Mouse (Mus musculus): ENCODE results near the gene Methig1. TPM values are rescaled to one million over a fixed set of nuclear protein-coding genes. Genes with fewer than 3 reads are reported as not detected.
"Not testable (repeated sequence)": the region's sequence is repeated elsewhere in the genome, so short reads cannot be mapped to it uniquely, and the experiment has no call there.

Gene Methig1
- polyA plus RNA-seq, 1 experiment from 2014 or later: 0.62 TPM

- H3K9me3 ChIP-seq; H3K36me3 ChIP-seq; ATAC-seq (ENCODE audit: low FRiP score): not testable (repeated sequence)
- H3K9ac ChIP-seq: peak within 1 kb of the TSS; percentile 96
- H3K27ac ChIP-seq: peak within 1 kb of the TSS; percentile 55
- 34% methylated on average over 3 of the region's 3 CpGs for WGBS
- peak within 1 kb of the TSS; percentile 83 for H3K4me2 ChIP-seq
- H3K4me3 ChIP-seq: peak within 1 kb of the TSS; percentile 97
- peaks cover 52% of the 10 kb centered on the region for H3K4me1 ChIP-seq (replicated peaks)
- peaks cover 30% of the 10 kb centered on the region for H3K27me3 ChIP-seq
Measured at GRCm38 (mm10) chr15:100421758-100422197, 68.8 kb downstream of the Methig1 start, which contains the start of gene Gm5475. TSS of gene Gm5475 (plus strand) at chr15:100422147.

- peaks cover 52% of the 10 kb centered on the region for H3K4me1 ChIP-seq (replicated peaks)
- H3K4me2 ChIP-seq: peak overlapping the region; percentile 83
- peak; percentile 75 for ATAC-seq (ENCODE audit: low FRiP score)
- H3K4me3 ChIP-seq: peak overlapping the region; percentile 97
- no peaks in the 10 kb centered on the region for H3K36me3 ChIP-seq
- peak overlapping the region; percentile 96 for H3K9ac ChIP-seq
- peak overlapping the region; percentile 55 for H3K27ac ChIP-seq
- no peaks in the 10 kb centered on the region for H3K9me3 ChIP-seq
- 0% methylated on average over 44 of the region's 44 CpGs for WGBS
- H3K27me3 ChIP-seq: peaks cover 30% of the 10 kb centered on the region
Measured at GRCm38 (mm10) chr15:100422476-100422875, 69.5 kb downstream of the Methig1 start.

GRCm38 (mm10) chr15:100422899-100423860 is 70.2 kb downstream of the Methig1 start:
- H3K4me1 ChIP-seq (replicated peaks): peaks cover 48% of the 10 kb centered on the region
- WGBS: 1% methylated on average over 63 of the region's 65 CpGs
- peak; percentile 98 for ATAC-seq (ENCODE audit: low FRiP score)

GRCm38 (mm10) chr15:100423916-100424315 is 71.0 kb downstream of the Methig1 start:
- no peak for ATAC-seq (ENCODE audit: low FRiP score)
- no peaks in the 10 kb centered on the region for H3K36me3 ChIP-seq

More at GRCm38 (mm10) chr15:100422899-100423860, 70.2 kb downstream of the Methig1 start:
- H3K4me2 ChIP-seq: peak overlapping the region; percentile 83
- no peaks in the 10 kb centered on the region for H3K36me3 ChIP-seq
- H3K27ac ChIP-seq: peak overlapping the region; percentile 55
- H3K9ac ChIP-seq: peak overlapping the region; percentile 96
- no peaks in the 10 kb centered on the region for H3K9me3 ChIP-seq
- peak overlapping the region; percentile 97 for H3K4me3 ChIP-seq
- H3K27me3 ChIP-seq: peaks cover 30% of the 10 kb centered on the region

GRCm38 (mm10) chr15:100424396-100425122 is 71.6 kb downstream of the Methig1 start, which contains the start of gene Slc11a2:
TSS of gene Slc11a2 (minus strand) at chr15:100425072.
- H3K27ac ChIP-seq: no peak within 1 kb of the TSS
- peak within 1 kb of the TSS; percentile 43; the same call in 1 of the 2 replicates for H3K9ac ChIP-seq
- H3K36me3 ChIP-seq: no peaks in the 10 kb centered on the region
- H3K9me3 ChIP-seq: no peaks in the 10 kb centered on the region
- peaks cover 30% of the 10 kb centered on the region for H3K27me3 ChIP-seq
- H3K4me3 ChIP-seq: peak within 1 kb of the TSS; percentile 97
- peaks cover 39% of the 10 kb centered on the region for H3K4me1 ChIP-seq (replicated peaks)
- peak within 1 kb of the TSS; percentile 83 for H3K4me2 ChIP-seq
- WGBS: 37% methylated on average over 17 of the region's 17 CpGs
- no peak for ATAC-seq (ENCODE audit: low FRiP score)

More at GRCm38 (mm10) chr15:100423916-100424315, 71.0 kb downstream of the Methig1 start:
- peaks cover 30% of the 10 kb centered on the region for H3K27me3 ChIP-seq
- peak overlapping the region; percentile 43; the same call in 1 of the 2 replicates for H3K9ac ChIP-seq
- no peaks in the 10 kb centered on the region for H3K9me3 ChIP-seq
- 2% methylated on average over 14 of the region's 14 CpGs for WGBS
- H3K27ac ChIP-seq: no peak overlapping the region
- H3K4me1 ChIP-seq (replicated peaks): peaks cover 45% of the 10 kb centered on the region
- peak overlapping the region; percentile 83 for H3K4me2 ChIP-seq
- H3K4me3 ChIP-seq: peak overlapping the region; percentile 97

GRCm38 (mm10) chr15:100428296-100428905 is 75.5 kb downstream of the Methig1 start:
- 85% methylated on average over 13 of the region's 13 CpGs for WGBS
- Histone ChIP-seq H3K9ac (no peak overlapping the region), H3K4me1 (replicated peaks) (peaks cover 10% of the 10 kb centered on the region), H3K9me3 (no peaks in the 10 kb centered on the region), H3K36me3 (no peaks in the 10 kb centered on the region), H3K4me3 (no peak overlapping the region), H3K4me2 (no peak overlapping the region), H3K27me3 (peaks cover 30% of the 10 kb centered on the region), H3K27ac (no peak overlapping the region)
- ATAC-seq (ENCODE audit: low FRiP score): no peak

- Histone ChIP-seq H3K9me3 (no peaks in the 10 kb centered on the region), H3K4me3 (no peak overlapping the region), H3K4me1 (replicated peaks) (no peaks in the 10 kb centered on the region; the same call in 1 of the 2 replicates), H3K9ac (no peak overlapping the region), H3K27ac (0 out of 2 replicates have a peak overlapping the region, but pooled peaks have one; percentile 30), H3K36me3 (no peaks in the 10 kb centered on the region), H3K27me3 (peaks cover 16% of the 10 kb centered on the region), H3K4me2 (no peak overlapping the region)
- no peak for ATAC-seq (ENCODE audit: low FRiP score)
- WGBS: 77% methylated on average over 11 of the region's 11 CpGs
Measured at GRCm38 (mm10) chr15:100429959-100430565, 77.1 kb downstream of the Methig1 start.

- no peak overlapping the region for H3K4me3 ChIP-seq
Measured at GRCm38 (mm10) chr15:100433234-100433633, 80.3 kb downstream of the Methig1 start.

More at GRCm38 (mm10) chr15:100433234-100433633, 80.3 kb downstream of the Methig1 start:
- 69% methylated on average over 4 of the region's 4 CpGs for WGBS
- Histone ChIP-seq H3K9ac (no peak overlapping the region), H3K27me3 (no peaks in the 10 kb centered on the region), H3K36me3 (no peaks in the 10 kb centered on the region), H3K4me1 (replicated peaks) (no peaks in the 10 kb centered on the region; the same call in 1 of the 2 replicates), H3K27ac (no peak overlapping the region), H3K4me2 (no peak overlapping the region), H3K9me3 (no peaks in the 10 kb centered on the region)
- ATAC-seq (ENCODE audit: low FRiP score): no peak

Other genes starting within 250 kb of the Methig1 start
- 17.5 and 17.7 TPM in 2 replicates for gene Atf1, start 125.3 kb upstream of the Methig1 start, polyA plus RNA-seq (2015; fragmentation: Nextera tagmentation; extraction: Ambion mirVana)
- not detected in 2 replicates for gene Tmprss12, start 72.3 kb upstream of the Methig1 start, polyA plus RNA-seq (2015; fragmentation: Nextera tagmentation; extraction: Ambion mirVana)
- gene Mettl7a1, start 49.0 kb upstream of the Methig1 start, polyA plus RNA-seq (2015; fragmentation: Nextera tagmentation; extraction: Ambion mirVana): 3.2 and 4.3 TPM in 2 replicates
- 0.13 and 0.31 TPM in 2 replicates for gene Mettl7a3, start 18.2 kb upstream of the Methig1 start, polyA plus RNA-seq (2015; fragmentation: Nextera tagmentation; extraction: Ambion mirVana)
- gene Mettl7a2, start 51 bp downstream of the Methig1 start, polyA plus RNA-seq (2015; fragmentation: Nextera tagmentation; extraction: Ambion mirVana): not detected in 2 replicates
- gene Higd1c, start 11.4 kb downstream of the Methig1 start, polyA plus RNA-seq (2015; fragmentation: Nextera tagmentation; extraction: Ambion mirVana): not detected in 2 replicates
- gene Gm5475, start 69.0 kb downstream of the Methig1 start, polyA plus RNA-seq (2015; fragmentation: Nextera tagmentation; extraction: Ambion mirVana): 0.10 and 0.14 TPM in 2 replicates
- gene Slc11a2, start 71.9 kb downstream of the Methig1 start, polyA plus RNA-seq (2015; fragmentation: Nextera tagmentation; extraction: Ambion mirVana): 23.8 and 24.1 TPM in 2 replicates
- 53.1 and 56.4 TPM in 2 replicates for gene Letmd1, start 115.9 kb downstream of the Methig1 start, polyA plus RNA-seq (2015; fragmentation: Nextera tagmentation; extraction: Ambion mirVana)
- 43.2 and 44.4 TPM in 2 replicates for gene Csrnp2, start 142.3 kb downstream of the Methig1 start, polyA plus RNA-seq (2015; fragmentation: Nextera tagmentation; extraction: Ambion mirVana)
- gene Tfcp2, start 198.9 kb downstream of the Methig1 start, polyA plus RNA-seq (2015; fragmentation: Nextera tagmentation; extraction: Ambion mirVana): 40.3 and 41.6 TPM in 2 replicates
- gene Pou6f1, start 246.8 kb downstream of the Methig1 start, polyA plus RNA-seq (2015; fragmentation: Nextera tagmentation; extraction: Ambion mirVana): 38.0 and 41.2 TPM in 2 replicates